Mouse (Mus musculus) limb, embryonic 14.5 days (tissue): ENCODE data around the gene Chsy1. TPM values are rescaled to one million over a fixed set of nuclear protein-coding genes. Genes with fewer than 3 reads are reported as not detected.
"Not testable (repeated sequence)": the region's sequence is repeated elsewhere in the genome, so short reads cannot be mapped to it uniquely, and the experiment has no call there.

Experiments
- ATAC-seq: fragments of 200-750 bp; cut with Nextera tagmentation; 2 replicates; pipeline ENCODE4 v1.8.0; 2017; ENCODE audit warnings: low read depth, moderate number of reproducible peaks, moderate TSS enrichment; ENCODE audit not compliant: low FRiP score
- DNase-seq: peaks from one replicate; pipeline ENCODE4 v3.0.0-alpha.2; 2015; ENCODE audit warnings: low spot score
- H3K27ac ChIP-seq: fragments of 300-500 bp; sonication (generic); replicated peaks from 2 replicates; pipeline ENCODE4 v1.5.1; 2014; ENCODE audit warnings: low read depth, mild to moderate bottlenecking, low read length, moderate library complexity, mixed read lengths
- H3K27me3 ChIP-seq: fragments of 300-500 bp; sonication (generic); 2 replicates; pipeline ENCODE4 v1.6.1; 2014; ENCODE audit warnings: low read length, mixed read lengths; ENCODE audit not compliant: control insufficient read depth, insufficient read depth
- H3K36me3 ChIP-seq: fragments of 300-500 bp; sonication (generic); 2 replicates; pipeline ENCODE4 v1.6.1; 2014; ENCODE audit warnings: mild to moderate bottlenecking, low read length, moderate library complexity, mixed read lengths; ENCODE audit not compliant: control insufficient read depth, insufficient read depth
- H3K4me1 ChIP-seq: fragments of 300-500 bp; sonication (generic); 2 replicates; pipeline ENCODE4 v1.6.1; 2014; ENCODE audit warnings: antibody characterized with exemption, low read length, mixed read lengths; ENCODE audit not compliant: control insufficient read depth, insufficient read depth
- H3K4me2 ChIP-seq: fragments of 300-500 bp; sonication (generic); replicated peaks from 2 replicates; pipeline ENCODE4 v1.6.1; 2014; ENCODE audit warnings: low read depth, mild to moderate bottlenecking, low read length, moderate library complexity; ENCODE audit not compliant: severe bottlenecking
- H3K4me3 ChIP-seq: fragments of 300-500 bp; sonication (generic); replicated peaks from 2 replicates; pipeline ENCODE4 v1.5.1; 2014; ENCODE audit warnings: low read length
- H3K9ac ChIP-seq: fragments of 300-500 bp; sonication (generic); 2 replicates; pipeline ENCODE4 v1.6.1; 2014; ENCODE audit warnings: mild to moderate bottlenecking, low read depth, low read length, moderate library complexity; ENCODE audit not compliant: severe bottlenecking
- H3K9me3 ChIP-seq: fragments of 300-500 bp; sonication (generic); 2 replicates; pipeline ENCODE4 v1.6.1; 2016; ENCODE audit warnings: low read length; ENCODE audit not compliant: control insufficient read depth
- POLR2A ChIP-seq: fragments of 200-500 bp; IDR thresholded peaks from 2 replicates; pipeline ENCODE4 v1.8.0; 2012; ENCODE audit warnings: inconsistent platforms, mild to moderate bottlenecking, moderate library complexity, borderline replicate concordance; ENCODE audit not compliant: insufficient read depth, insufficient read length; ENCODE audit errors: extremely low read depth
- WGBS: fragments of 180-500 bp; shearing (Covaris S2); extraction: QIAGEN DNeasy Blood & Tissue Kit; methylation state at CpG from one replicate; pipeline ENCODE4 v1.1.7; 2014; 5-methylcytosine and 5-hydroxymethylcytosine counted together
- polyA plus RNA-seq, 2 experiments: library from polyadenylated mRNA; depleted of rRNA in 1 of 2; stranded (reverse) in 1 of 2; unstranded in 1 of 2; fragments of >200 nt; fragmentation: Nextera tagmentation in 1 of 2; extraction: Ambion mirVana in 1 of 2; gene quantifications; 2 replicates each; pipeline versions ENCODE4 v1.2.1 to v1.2.3; 2012 to 2014

Chsy1 gene
- polyA plus RNA-seq, 2 experiments = 33.3 to 33.6 TPM

DNA sequence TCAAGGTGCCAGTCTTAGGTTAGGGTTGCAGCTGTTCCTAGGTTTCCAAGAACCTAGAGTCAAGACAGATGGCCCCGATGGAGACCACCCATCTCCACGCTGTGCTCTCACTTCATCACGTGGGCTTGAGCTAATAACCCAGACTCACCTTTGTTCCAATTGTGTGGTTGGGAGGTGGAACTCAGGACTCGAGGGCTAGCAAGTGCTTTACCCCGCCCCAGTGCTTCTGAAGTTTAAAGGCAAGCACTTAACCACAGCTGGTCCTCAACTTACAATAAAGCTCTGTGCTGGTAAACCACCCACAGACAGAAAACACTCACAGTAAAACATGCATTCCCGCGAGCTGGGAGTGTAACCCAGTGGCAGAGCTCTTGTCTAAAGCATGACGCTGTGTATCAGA lies 74.1 kb downstream of the Chsy1 start:
- H3K4me1 ChIP-seq = peaks cover 9% of the 10 kb centered on the region
- H3K4me2 ChIP-seq = no peak overlapping the region
- no peak overlapping the region for H3K27ac ChIP-seq
- WGBS = 23% methylated on average over 8 of the region's 8 CpGs
- H3K4me3 ChIP-seq = no peak overlapping the region
- H3K9me3 ChIP-seq = no peaks in the 10 kb centered on the region
- no peak overlapping the region for H3K9ac ChIP-seq
- no peaks in the 10 kb centered on the region for H3K36me3 ChIP-seq
- peak; percentile 21; the same call in 1 of the 2 replicates for ATAC-seq
- DNase-seq = peak; percentile 37
- no peak for TF ChIP-seq POLR2A
- H3K27me3 ChIP-seq = no peaks in the 10 kb centered on the region

DNA sequence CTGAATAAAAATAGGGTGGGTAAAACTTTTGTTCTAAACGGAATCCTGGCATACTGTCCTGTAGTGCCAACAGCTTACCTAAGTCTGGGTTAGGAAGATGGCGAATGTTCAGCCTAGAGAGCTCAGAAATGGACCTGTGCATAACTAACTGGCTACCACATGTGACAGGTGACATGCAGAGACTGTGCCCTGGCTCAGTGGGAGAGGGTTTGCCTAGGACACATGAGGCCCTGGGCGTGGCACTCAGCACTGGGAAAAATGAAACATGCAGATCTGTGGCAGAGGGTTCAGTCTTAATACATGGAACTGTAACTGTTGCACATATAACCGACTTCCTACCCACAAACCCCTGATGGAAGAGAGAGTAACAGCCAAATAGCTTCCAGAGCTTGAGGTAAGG lies 74.7 kb downstream of the Chsy1 start:
- Histone ChIP-seq H3K27ac (no peak overlapping the region), H3K4me2 (no peak overlapping the region), H3K27me3 (no peaks in the 10 kb centered on the region), H3K4me1 (peaks cover 9% of the 10 kb centered on the region), H3K4me3 (no peak overlapping the region), H3K36me3 (no peaks in the 10 kb centered on the region), H3K9ac (no peak overlapping the region), H3K9me3 (no peaks in the 10 kb centered on the region)
- DNase-seq (no peak), ATAC-seq (no peak)
- WGBS = 79% methylated on average over 4 of the region's 4 CpGs
- no peak for TF ChIP-seq POLR2A

DNA sequence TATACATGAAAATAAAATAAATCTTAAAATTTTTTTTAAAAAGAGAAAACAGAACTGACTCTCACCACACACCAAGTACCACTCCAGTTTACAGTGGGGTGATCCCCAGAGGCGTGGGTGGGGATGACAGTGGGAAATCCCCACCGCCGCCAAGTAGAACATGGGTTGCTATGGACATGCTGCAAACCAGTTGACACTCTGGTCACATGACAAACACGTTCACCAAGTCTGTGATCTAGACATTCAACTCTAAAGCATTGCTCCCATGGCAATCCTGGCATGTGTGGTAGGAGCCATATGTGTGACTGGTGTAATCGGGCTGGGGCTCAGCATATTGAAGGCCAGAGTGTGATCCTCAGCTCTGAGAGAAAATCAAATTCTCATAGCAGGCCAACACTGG lies 76.1 kb downstream of the Chsy1 start:
- no peaks in the 10 kb centered on the region for H3K36me3 ChIP-seq
- no peaks in the 10 kb centered on the region for H3K27me3 ChIP-seq
- H3K4me2 ChIP-seq = no peak overlapping the region
- no peak overlapping the region for H3K27ac ChIP-seq
- no peak overlapping the region for H3K9ac ChIP-seq
- no peak overlapping the region for H3K4me3 ChIP-seq
- H3K9me3 ChIP-seq = no peaks in the 10 kb centered on the region
- H3K4me1 ChIP-seq = peaks cover 9% of the 10 kb centered on the region
- WGBS = 90% methylated on average over 5 of the region's 5 CpGs
- no peak for DNase-seq
- ATAC-seq = no peak
- no peak for TF ChIP-seq POLR2A

DNA sequence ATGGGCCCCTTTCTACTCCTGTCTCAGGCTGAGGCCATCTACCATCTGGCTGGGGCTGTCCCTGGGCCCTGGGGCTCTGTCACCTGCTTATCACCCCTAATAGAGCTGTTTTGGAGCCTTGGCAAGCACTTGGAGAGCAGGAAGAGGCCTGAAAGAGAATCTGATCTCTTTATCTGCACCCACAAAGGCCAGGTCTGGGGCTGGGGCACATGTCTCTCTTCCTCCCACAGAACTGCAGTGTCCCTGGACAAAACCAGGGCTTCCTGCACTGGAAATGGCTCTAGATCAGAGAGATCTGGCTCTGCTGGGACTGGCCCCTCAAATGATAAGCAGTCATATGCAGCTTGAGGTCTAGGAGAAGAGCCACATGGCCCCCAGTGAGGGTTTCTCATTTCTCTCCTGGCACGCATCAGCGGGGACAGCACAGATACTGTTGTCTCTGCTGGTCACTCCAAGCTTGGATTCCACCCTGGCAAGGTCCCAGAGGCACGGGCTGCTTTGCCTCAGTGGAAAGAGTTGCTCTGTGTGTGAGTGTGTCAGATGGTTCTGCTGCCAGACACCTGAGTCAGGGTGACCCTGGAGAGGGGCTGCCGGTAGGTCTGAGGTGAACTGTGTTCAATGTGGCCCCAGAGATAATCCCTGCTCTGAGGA lies 78.4 kb downstream of the Chsy1 start:
- Histone ChIP-seq H3K27ac (no peak overlapping the region), H3K9ac (no peak overlapping the region), H3K27me3 (no peaks in the 10 kb centered on the region), H3K4me2 (no peak overlapping the region), H3K4me3 (no peak overlapping the region), H3K36me3 (no peaks in the 10 kb centered on the region), H3K9me3 (no peaks in the 10 kb centered on the region), H3K4me1 (peaks cover 9% of the 10 kb centered on the region)
- WGBS = 82% methylated on average over 4 of the region's 4 CpGs
- ATAC-seq (no peak), DNase-seq (no peak)
- no peak for TF ChIP-seq POLR2A

DNA sequence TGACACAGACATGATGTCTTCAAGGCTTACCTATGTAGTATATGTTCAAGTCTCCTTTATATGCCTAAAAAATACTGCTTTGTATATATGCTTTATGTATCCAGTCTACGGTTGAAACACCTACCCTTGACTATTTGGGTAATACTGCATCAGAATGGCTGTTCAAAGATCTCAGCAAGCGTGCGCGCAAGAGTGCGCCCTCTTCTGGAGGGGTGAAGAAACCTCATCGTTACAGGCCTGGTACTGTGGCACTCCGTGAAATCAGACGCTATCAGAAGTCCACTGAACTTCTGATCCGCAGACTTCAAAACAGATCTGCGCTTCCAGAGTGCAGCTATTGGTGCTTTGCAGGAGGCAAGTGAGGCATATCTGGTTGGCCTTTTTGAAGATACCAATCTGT lies 81.1 kb downstream of the Chsy1 start:
- WGBS = 91% methylated on average over 10 of the region's 10 CpGs
- ATAC-seq, H3K27me3 ChIP-seq, DNase-seq, H3K9me3 ChIP-seq, H3K36me3 ChIP-seq, H3K4me3 ChIP-seq, H3K4me2 ChIP-seq, H3K4me1 ChIP-seq, H3K9ac ChIP-seq, H3K27ac ChIP-seq: not testable (repeated sequence)

DNA sequence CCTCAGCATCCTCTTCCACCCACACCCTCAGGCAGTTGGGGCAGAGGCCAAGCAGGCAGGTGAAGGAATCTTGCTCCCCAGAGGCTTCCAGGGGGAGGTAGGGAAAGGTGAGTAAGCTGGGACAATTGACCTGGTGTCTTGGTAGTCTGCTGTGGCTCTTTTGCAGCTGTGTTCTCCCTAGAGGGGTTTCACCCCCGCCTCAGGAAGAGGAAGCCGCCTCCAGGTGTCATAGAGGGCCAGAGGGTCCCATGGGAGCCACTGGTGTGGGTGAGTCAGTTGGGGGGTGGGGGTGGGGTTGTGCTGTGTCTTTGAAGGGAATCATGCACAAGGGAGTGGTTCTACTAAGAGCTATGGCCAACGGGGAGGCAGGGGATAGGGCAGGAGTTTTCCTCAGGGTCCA lies 85.2 kb downstream of the Chsy1 start:
- Histone ChIP-seq H3K9ac (no peak overlapping the region), H3K27ac (no peak overlapping the region), H3K4me2 (no peak overlapping the region), H3K4me3 (no peak overlapping the region), H3K36me3 (no peaks in the 10 kb centered on the region), H3K27me3 (no peaks in the 10 kb centered on the region), H3K9me3 (no peaks in the 10 kb centered on the region), H3K4me1 (peaks cover 10% of the 10 kb centered on the region)
- WGBS = 34% methylated on average over 3 of the region's 3 CpGs
- TF ChIP-seq POLR2A = no peak
- DNase-seq (no peak), ATAC-seq (no peak)
